Mouse (Mus musculus) layer of hippocampus, adult 9-11 months (tissue): Measurements from ENCODE around the gene Sult3a1.
"Not testable (repeated sequence)": the region's sequence is repeated elsewhere in the genome, so short reads cannot be mapped to it uniquely, and the experiment has no call there.

Experiments used
- DNase-seq: peaks from one replicate; pipeline ENCODE4 v3.0.0; 2022

Gene Sult3a1

GRCm38 (mm10) chr10:33857421-33857820 lies at the start of gene Sult3a1:
Gene Sult3a1, plus strand, starts transcription at chr10:33857721.
- DNase-seq, result no peak

GRCm38 (mm10) chr10:33811807-33812206 lies 45.7 kb upstream of the Sult3a1 start:
- DNase-seq, result no peak

GRCm38 (mm10) chr10:33814266-33814665 lies 43.3 kb upstream of the Sult3a1 start:
- DNase-seq, result no peak

GRCm38 (mm10) chr10:33816923-33817322 lies 40.6 kb upstream of the Sult3a1 start:
- no peak for DNase-seq

- DNase-seq, result no peak
Observed at GRCm38 (mm10) chr10:33820892-33821291, 36.6 kb upstream of the Sult3a1 start.

GRCm38 (mm10) chr10:33865994-33866393 lies 8.5 kb downstream of the Sult3a1 start:
- no peak for DNase-seq

- no peak for DNase-seq
Observed at GRCm38 (mm10) chr10:33870441-33870840, 12.9 kb downstream of the Sult3a1 start.

- DNase-seq, result no peak
Observed at GRCm38 (mm10) chr10:33872672-33873398, 15.3 kb downstream of the Sult3a1 start.

GRCm38 (mm10) chr10:33882411-33882810 lies 24.9 kb downstream of the Sult3a1 start:
- not testable (repeated sequence) for DNase-seq

GRCm38 (mm10) chr10:33901520-33901919 lies 44.0 kb downstream of the Sult3a1 start:
- not testable (repeated sequence) for DNase-seq

- peak; percentile 72 for DNase-seq
Observed at GRCm38 (mm10) chr10:33904530-33905481, 47.3 kb downstream of the Sult3a1 start, which contains the start of gene Rsph4a. Gene Rsph4a, plus strand, starts transcription at chr10:33905111.

- DNase-seq, result no peak
Observed at GRCm38 (mm10) chr10:33905489-33905888, 48.0 kb downstream of the Sult3a1 start.
